Mouse (Mus musculus) right cerebral cortex, adult 2 months (tissue): ENCODE measurements around the gene Treh.

Source experiments
- DNase-seq, 2 experiments: peaks; one replicate each; pipeline ENCODE4 v3.0.0; 2021 to 2022; ENCODE audit warnings: low spot score in 2 of 2

Treh gene

DNA sequence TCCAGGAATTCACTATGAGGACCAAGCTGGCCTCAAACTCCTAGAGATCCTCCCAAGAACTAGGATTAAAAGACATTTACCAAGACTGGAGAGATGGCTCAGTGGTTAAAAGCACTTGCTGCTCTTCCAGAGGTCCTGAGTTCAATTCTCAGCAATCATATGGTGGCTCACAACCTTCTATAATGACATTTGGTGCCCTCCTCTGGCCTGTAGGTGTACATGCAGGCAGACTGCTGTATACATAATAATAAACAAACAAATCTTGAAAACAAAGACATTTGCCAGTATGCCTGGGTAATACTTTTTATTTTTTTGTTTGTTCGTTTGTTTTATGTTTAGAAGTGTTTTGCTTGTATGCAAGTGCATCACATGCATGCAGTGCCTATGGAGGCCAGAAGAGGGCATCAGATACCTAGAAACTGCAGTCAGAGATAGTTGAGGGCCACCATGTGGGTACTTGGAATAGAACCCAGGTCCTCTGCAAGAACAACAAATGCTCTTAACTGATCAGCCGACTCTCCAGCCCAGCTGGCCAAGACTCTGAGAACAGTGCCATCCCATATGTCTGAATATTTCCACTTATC, 5.3 kb downstream of the Treh start:
- no peak for DNase-seq

DNA sequence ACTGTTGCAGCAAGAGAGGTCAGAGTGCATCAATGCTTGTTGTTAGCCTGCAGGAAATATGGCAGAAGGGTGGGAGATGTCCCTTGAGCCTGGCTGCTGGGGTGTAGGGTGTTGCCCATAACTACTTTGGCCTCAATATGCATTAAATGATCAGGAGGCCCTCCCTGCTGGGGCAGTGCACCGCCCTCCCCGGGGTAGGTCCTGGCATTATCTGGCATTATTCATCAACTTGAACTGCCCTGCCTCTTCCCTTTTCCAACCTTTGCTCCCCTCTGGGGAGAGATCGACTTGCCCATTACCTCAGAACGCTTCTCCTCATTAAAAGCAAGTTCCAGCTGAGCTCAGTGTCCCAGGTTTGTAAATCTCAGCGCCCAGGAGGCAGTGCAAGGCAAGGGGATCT, 6.5 kb downstream of the Treh start:
- DNase-seq: no peak

DNA sequence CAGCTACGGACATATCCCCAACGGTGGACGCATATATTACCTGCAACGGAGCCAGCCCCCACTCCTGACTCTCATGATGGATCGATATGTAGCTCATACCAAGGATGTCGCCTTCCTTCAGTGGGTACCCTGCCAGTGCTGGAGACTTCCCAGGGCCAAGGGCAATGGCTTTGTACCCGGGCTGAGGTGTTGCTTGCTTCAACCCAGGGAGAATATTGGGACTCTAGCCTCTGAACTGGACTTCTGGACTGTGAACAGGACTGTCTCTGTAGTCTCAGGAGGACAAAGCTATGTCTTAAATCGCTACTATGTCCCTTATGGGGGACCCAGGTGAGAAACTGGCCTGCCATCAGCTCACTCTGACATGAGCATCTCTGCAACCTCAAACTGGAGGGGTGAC, 10.0 kb downstream of the Treh start:
- DNase-seq: no peak

DNA sequence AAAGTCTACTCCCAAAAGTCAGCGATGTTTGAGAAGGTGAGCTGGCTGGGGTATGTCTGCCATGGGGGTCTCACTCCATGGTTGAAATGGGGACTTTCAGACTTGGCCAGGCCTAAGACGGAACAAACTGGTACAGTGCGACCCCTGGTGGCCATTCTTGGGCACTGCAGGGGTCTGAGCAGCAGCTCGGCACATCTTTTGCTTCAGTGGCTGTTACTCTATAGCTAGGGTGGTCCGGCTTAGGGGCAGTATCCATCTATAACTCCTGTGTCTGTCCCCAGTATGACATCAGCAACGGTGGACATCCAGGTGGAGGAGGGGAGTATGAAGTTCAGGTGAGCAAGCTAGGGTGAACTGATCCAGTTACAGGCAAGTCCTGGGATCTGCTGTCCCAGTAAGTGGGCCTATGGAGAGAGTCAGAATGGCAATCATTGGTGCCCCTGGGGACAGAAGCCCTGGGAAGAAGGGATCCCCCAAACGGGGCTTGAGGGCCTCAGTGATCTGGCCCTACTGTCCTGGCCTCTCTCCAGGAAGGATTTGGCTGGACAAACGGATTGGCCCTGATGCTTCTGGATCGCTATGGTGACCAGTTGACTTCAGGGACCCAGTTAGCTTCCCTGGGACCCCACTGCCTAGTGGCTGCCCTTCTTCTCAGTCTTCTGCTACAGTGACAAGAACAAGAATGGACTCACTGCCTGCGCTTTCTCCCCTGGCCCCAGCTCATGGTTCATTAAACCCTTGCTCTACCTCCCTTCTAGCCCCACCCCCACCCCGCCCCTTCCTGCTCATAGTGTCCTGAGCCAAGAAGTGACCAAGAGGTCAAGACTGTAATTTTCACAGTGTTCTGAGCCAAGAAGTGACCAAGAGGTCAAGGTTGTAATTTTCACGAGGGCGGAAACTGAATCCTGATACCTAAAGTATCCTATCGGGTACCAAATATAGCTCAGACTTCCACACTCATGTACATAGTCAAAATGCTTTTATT, 12.6 kb downstream of the Treh start:
- DNase-seq: peak; percentile 74 to 76

DNA sequence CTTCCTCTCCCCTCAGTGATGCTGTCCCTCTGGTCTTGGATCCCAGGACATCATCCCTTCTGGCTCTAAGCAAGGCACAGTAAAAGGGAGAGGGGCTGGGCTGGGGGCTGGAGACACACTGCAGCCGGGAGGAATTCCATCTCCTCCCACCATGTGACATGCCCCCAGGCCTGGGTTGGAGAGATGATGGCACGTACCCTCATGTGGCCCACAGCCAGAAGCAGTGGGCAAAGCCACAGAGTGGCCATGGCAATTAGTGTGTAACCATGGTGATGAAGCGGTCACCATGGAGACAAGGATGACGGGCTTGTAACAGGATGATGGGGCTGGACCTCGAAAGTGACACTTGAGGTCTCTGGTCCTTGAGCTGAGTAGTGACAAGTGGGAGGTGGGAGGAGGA, 13.6 kb downstream of the Treh start:
- DNase-seq: peak in 1 of 2 experiments; percentile 43

DNA sequence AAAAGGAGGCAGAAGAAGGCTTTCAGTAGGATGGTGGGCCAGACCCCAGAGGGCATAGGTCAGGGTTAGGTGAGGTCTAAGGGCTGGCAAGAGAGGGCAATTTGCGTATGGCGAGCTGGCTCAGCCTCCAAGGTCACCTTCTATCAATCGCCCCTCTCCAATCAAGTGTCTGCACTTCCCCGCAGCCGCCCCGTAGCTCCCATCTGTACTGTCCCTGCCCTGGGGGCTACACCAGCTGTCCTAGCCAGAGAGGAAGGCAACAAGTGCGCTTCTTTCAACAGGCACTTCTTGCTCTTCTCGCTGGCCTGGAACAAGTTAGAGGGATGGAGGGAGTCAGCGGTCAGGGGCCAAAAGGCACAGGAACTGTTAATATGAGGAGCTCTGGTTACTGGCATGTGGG, 15.0 kb downstream of the Treh start:
- DNase-seq: no peak

DNA sequence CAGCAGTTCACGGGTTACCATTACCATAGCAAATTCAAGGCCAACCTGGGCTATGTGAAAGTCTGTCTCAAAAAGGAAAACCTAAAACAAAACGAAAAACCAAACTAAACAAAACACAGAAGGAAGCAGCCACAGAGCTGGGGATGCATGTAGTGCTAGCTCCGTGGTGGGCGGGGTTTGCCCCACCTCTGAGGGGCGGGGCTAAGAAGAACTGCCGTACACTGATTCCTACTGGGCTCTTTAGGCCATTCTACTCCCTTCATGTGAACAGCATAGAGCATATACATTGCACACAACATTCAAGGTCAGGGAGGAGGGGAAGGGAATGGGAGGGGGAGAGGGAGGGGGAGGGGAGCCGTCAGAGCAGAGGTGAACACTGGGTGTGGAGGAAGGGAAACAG, 17.6 kb downstream of the Treh start:
- DNase-seq: no peak

DNA sequence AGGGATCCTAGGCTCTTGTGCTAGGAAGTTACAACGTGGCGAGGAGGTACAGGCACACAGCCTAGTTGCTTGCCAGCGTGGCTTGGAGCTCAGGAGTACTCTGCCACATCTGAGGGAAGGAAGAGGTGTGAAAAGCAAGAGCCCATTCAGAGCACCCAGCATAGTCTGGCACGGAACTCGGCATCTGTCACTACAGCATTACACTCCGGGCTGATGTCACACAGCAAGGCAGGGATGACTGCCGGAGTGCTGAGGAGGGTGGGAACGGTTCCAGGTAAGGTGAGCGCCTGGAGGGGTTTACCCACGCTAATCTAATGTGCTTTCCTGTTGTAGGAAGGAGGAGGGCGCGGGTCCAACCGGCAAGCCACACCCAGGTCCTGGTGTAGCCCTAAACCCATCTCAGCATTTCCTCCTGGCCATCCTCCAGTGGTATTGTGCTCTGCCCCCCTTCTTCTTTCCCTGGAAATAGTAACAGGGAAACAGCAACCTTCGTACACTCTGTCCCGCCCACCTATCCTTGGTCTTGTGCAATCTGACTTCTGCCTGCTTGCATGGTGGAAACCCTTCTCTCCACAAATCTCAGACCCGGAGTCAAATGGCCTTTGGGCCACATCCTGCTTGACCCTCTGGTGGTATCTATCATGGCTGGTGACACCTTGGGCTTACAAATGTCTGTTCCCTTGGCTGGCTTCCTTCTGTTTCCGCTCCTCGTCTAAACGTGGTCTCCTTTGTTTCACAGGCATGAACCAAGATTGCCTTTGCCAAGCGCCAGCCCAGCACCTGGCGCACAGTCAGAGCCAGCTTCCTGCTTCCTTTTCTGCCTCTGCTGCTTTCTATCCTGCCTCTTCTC, 18.9 kb downstream of the Treh start:
- peak; percentile 80 to 81 for DNase-seq

DNA sequence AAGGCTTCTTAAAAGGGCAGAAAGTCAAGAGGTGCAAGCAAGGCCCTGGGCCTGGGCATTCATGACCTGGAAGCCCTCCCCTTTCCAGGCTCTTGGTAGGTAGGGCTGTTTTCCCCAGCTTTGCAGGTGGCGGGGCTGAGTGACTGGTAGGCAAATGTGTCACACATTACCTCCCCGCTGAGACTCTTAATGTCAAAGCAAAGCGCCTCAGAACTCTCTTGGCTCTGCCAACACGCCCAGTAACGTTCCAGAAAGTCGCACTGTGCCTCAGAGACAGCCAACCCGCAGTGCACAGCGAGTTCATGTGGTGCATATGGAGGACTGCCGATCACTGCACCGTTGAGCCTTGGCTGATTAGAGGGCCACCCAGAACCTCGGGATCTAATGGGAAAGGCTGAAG, 20.0 kb downstream of the Treh start:
- DNase-seq: no peak

DNA sequence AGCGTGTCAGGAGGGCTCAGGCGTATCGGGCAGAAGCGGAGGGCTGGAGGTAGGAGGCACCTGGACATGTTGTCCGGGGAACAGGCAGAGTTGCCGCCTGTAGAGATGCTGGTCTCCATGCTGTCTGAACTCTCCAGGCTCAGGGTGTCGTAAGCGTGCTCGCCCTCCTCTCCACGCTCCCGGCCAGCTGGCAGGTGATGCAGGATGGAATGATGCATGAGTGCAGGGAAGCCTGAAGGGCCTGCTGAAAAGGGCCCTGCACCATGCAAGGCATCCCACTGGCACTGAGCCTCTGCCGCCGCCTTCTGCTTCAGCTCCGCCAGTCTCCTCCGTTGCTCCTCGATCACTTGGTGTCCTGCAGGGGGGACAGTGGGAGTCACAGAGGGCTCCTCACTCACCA, 24.8 kb downstream of the Treh start:
- DNase-seq: no peak

DNA sequence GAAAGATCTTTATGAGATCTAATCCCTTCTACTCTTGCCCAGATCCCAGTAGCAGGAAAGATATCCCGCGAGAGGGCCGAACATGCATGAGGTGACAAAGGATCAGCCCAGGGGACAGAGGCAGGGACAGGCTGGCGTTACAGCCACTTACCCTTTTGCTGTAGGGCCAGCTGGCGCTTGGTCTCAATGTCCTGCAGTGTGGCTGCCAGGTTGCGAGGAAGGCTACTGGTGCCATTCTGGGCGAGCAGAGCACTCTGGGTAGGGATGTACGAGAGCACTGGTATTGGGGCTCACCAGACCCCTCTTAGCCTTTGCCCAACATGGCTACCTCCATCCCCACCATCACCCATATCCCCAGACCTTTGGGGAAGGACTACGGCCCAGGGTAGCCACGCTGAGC, 26.2 kb downstream of the Treh start:
- DNase-seq: no peak

DNA sequence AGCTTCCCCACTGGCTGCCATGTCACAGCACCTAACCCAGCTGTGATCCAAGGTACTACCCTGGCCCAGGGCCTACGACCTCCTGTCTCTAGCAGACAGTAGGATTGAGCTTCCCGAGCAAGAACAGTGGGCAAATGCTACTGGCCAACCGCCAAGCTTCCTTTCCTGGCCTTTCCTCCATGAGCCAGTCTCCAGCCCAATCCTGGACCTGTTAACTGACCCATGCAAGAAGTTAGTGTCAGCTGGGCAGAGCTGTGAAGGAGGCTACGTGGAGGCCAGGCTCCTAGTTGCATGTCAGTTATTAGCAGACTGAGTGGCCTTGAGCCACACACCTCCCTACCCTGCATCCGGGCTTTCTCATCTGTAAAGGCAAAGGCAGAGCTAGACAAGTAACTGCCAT, 26.7 kb downstream of the Treh start:
- DNase-seq: no peak

DNA sequence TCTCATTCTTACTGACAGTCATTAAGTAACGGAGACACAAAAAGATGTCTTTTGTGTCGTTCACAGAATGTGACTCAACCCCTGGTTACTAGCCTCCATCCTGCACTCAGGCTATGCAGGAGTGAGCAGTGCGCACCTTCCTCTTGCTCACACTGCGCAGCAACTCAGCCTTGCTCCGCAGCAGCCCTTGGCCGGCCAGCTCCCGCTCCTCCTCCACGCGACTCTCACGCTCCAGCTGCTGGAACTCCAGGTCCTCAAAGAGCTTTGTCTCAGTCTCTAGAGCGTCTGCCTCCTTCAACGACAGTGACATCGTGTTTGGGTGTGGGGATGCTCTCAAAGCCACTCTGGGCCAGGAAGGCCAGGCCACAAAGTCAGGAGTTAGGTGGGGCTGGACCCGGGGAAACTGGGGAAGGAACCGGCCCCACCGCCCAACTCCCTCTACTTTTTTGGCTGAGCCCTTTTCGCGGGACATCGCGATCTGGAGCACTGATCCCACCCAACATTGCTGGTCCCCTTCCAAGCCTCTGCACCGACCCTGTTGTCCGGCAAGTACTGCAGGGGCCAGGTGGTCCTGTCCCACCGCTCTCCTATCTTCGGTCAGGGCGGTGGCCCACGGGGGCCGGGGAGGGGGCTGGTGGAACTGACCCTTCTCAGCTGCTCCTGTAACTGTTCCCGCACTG, 34.9 kb downstream of the Treh start:
- no peak for DNase-seq

DNA sequence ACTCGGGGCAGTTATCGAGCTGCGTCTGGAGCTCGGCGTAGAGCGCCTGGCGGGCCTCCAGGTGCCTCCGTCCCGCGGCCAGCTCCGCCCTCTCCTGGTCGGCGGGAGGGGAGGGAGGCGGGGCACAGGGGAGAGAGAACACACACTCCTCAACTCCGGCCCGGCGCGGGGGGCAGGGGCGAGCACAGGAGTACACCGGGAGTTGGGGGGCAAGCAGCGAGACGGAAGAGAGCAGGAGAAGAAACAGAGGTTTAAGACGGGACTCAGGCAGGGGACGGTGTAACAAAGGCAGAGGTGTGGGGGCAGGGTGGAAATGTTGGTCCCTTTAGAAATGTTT, 35.4 kb downstream of the Treh start:
- no peak for DNase-seq

DNA sequence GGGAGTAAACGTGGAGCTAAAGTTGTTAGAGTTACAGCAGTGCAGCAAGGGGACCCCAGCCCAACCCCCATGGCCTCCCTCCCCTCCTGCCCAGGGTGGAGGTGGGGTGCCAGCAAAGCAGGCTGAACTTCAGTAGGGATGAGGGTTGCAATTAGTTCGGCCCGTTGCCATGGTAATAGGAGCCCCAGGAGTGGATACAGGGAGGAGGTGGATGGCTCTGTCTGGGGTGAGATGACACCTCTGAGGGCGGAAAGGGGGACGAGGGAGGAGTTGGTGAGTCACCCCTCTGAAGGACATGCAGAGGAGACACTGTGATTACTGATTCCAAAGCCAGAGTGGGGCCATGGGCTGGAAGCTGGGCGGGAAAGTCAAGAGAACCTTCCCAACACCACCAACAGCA, 35.9 kb downstream of the Treh start:
- DNase-seq: peak in 1 of 2 experiments; percentile 61

DNA sequence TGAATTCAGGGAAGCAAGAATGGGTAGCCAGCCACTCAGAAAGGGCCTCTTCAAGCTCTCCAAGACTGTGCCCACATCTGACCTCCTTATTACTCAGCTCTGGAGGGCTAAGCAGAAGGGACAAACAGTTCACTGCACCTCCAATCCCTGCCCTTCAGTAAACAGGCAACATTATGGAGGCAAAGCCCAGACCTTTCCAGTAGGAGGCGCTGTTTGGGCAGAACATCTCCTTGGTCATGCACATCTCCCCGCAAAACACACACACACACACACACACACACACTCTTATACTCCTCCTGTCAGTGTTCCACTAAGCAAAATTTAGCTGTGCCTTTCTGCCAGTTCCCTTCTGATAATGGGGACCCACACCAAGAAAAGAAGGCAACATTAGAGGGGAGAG, 36.6 kb downstream of the Treh start:
- no peak for DNase-seq

DNA sequence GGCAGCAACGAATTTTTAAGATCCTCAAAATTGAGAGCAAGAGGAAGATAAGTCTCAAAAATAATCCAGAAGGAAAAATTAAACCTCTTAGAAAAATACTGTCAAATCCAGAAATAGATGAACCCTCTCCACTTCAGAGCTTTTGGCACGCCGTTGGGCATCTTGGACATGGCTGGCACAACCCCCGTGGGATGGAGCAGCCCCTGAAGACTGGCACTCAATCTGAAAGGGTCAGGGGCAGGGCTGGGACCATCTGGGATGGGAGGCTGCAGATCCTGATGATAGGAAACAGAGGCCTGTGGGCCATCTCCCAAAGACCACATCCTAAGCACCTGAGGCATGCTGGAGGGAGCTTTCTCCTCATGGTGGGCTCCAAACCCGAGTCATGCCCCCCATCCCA, 37.2 kb downstream of the Treh start:
- no peak for DNase-seq

DNA sequence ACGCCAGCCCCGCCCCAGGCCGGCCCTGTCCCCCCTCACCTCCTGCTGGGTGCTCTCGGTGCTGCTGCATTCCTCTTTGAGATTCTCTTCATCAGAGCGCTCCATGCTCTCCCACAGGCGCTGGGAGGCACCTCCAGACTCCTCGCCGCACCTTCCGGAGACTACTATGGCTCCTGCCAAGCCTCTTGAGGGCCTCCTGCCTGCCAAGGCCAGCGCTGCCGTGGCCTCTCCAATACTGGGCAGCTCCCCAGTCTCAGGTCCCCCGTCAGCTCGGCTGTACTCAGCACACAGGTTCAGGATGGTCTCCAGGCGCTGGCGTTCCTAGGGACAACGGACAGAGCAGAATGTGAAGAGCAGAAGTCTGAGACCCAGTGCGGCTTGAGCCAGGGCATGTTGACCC, 38.6 kb downstream of the Treh start:
- DNase-seq: no peak

DNA sequence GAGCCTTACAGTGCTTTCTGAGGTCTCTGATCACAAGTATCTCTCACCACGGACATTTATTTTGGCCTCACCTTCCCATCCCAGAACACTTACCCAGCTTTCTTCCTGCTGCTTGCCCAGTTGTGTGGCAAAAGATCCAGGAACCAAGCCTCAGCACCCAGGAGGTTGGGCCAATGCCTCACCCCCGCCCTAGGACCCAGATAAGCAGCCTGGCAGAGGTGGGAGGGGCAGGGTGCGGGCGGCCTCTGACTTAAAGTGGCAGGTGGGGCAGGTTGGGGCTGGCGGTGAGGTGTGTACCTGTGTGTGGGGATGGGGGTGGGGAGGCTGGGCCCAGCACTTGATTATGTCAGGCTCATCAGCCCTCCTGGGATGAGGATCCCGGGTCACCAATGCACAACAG, 40.0 kb downstream of the Treh start:
- DNase-seq: no peak

DNA sequence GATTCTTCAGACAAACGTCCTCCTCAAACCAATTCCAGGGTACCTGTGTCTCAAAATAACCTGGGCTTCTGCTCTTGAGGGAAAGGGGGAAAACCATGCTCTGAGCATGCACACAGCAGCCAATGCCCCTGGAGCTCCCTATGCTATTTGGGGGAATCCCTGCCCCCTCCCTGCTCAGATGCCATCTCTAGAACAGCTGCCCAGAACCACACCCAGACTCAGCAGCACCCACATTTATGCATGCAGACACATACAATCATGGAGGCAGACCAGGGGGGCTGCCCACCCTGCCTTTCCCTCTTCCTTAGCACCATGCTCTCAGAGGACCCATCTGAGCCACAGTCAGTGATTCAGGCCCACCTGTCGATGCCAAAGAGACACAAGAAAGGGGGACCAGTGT, 40.5 kb downstream of the Treh start:
- DNase-seq: no peak

DNA sequence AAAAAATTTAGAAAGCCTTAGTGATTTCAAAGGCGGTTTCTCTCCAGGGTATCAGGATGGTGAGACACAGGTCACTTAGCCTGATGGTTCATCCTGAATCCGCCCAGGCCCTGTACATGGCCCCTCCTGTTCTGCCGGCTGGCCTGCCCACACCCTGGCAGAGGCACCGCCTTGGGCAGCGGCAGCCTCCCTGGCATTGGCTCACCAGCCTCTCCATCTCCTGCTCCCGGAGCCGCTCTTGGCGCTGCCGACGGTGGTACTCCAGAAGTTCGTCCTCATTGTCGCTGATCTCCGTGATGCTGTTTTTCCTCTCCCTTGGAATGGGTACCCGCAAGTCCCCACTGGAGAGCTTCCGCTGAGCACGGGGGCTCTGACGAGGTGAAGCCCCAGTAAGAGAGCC, 42.1 kb downstream of the Treh start:
- no peak for DNase-seq
